Mouse (Mus musculus) heart, postnatal 36 days (tissue): ENCODE measurements around the gene D630003M21Rik. TPM values are rescaled to one million over a fixed set of nuclear protein-coding genes. Genes with fewer than 3 reads are reported as not detected.
A peak's percentile ranks its signal among the peaks of the same experiment; 100 is the strongest.

ENCODE experiments used
- DNase-seq, 2 experiments: peaks; one replicate each; pipeline ENCODE4 v3.0.0; 2021 to 2022
- intact Hi-C: fragments of 180-260 bp; cut with DNase I; formaldehyde crosslinking; loops from one replicate; pipeline ENCODE4 v1.15.1; 2025
- total RNA-seq, 2 experiments: library from RNA; stranded (reverse); gene quantifications; 2 replicates each; pipeline ENCODE4 v1.2.3; 2021

Gene D630003M21Rik
- total RNA-seq = 1 to 10 TPM; 5.6 to 6.2 TPM

- no peak for DNase-seq
- intact Hi-C loops = no loop called here
These were observed at the start of gene D630003M21Rik for GRCm38 (mm10) chr2:158228670-158229502. TSS of gene D630003M21Rik (minus strand) at chr2:158229222.

GRCm38 (mm10) chr2:158276878-158277277, 47.9 kb upstream of the D630003M21Rik start:
- intact Hi-C loops = no loop called here
- DNase-seq = no peak

GRCm38 (mm10) chr2:158276451-158276850, 47.4 kb upstream of the D630003M21Rik start:
- intact Hi-C loops = no loop called here
- no peak for DNase-seq

DNA sequence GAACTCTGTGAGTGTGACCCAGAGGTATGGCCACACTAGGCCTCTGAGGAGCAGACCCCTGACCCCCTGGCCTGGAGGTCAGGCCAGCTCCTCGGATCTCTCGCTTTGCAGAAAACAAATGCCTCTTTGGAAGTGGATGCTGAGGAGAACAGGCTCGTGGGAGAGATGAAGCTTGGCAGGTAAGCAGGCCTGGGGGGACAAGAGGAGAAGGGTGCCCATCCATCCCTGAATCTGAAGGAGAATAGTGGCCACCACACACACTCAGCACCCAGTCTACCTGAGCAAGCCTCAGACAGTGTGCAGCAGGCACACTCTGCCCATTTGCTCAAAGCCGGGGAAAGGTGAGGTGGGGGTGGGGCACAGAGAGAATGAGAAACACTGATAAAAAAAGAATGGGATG, 46.8 kb upstream of the D630003M21Rik start:
- intact Hi-C loops = no loop called here
- no peak for DNase-seq

- no peak for DNase-seq
- intact Hi-C loops = no loop called here
These were observed 46.3 kb upstream of the D630003M21Rik start for GRCm38 (mm10) chr2:158275349-158275748.

DNA sequence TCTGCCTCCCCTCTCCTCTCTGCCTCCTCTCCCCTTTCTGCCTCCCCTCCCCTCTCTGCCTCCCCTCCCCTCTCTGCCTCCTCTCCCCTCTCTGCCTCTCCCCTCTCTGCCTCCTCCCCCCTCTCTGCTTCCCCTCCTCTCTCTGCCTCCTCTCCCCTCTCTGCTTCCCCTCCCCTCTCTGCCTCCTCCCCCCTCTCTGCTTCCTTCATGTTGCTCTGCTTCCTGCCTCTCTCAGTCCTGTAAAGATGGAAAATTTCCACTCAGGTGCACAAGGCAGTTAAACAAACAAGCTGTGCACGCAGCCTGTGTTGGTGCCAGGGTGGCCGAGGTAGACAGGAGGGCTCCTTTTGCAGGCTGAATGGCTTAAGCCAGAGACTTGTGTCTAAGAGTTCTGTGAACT, 44.6 kb upstream of the D630003M21Rik start:
- intact Hi-C loops = no loop called here
- no peak for DNase-seq

DNA sequence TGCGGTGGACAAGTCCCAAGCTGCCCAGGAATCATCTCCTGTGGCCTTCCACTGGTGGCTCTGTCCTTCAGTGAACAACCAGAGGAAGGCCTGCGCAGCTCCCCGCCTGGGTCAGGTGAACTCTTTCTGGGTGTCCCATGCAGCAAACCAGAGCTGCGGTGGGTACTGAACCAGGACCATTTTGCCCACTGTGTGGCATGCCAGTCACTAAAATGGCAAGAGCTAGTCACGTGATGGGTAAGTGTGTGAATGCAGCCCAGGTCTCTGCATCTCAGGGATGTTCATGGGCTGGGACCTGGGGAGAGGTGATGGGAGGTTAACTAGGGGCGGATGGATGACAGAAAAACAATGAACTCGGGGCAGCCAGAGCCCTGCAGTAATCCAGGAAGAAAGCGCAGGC, 41.0 kb upstream of the D630003M21Rik start:
- DNase-seq = no peak
- intact Hi-C loops = no loop called here

DNA sequence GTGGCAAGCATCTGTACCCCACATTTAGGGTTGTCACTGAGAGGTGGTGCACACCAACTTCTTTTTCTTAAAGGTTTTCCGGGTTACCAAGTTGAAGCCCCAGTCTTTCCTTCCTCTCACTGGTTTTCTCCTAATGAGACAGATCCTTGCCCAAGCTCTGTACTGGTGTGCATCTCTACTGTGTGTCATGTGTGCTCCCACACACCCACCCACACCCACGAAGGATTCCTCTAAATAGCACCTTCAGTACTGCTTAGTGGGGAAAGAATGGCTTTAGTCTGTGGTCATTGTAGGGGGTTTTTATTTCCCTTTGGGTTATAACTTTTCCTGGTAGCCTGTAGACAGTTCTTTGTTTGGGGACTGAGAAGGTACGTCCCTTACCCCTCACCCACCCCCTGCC, 35.9 kb upstream of the D630003M21Rik start:
- DNase-seq = no peak
- intact Hi-C loops = no loop called here

GRCm38 (mm10) chr2:158259498-158259897, 30.5 kb upstream of the D630003M21Rik start:
- DNase-seq = no peak
- intact Hi-C loops = loop anchor here (2.0 kb wide), 1 partner anchor 51 kb away; no protein-coding TSS in a partner anchor

DNA sequence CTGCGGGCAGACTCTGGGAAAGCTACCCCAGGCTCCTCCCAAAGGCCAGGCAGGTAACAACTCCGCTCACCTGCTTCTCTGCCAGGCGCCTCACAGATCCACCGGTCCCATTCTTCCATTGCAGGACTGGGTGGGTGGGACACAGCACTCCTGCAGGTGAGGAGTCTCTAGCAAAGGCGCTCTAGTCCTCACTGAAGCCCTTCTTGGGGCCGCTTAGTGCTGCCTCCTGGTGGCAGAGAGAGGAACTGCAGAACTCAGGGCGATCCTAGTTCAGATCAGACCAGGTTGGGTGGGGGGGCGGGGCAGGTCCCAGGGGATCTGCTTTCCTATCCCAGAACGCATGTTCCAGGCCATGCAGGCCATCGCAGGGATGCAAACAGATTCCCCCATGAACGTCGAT, 29.8 kb upstream of the D630003M21Rik start:
- DNase-seq = peak; percentile 66 to 75

GRCm38 (mm10) chr2:158258005-158258418, 29.0 kb upstream of the D630003M21Rik start, which contains the start of gene Bpi:
TSS of gene Bpi (plus strand) at chr2:158258094.
- DNase-seq = no peak
- intact Hi-C loops = loop anchor here (2.0 kb wide), 1 partner anchor 49 kb away; no protein-coding TSS in a partner anchor

More for the DNA sequence above, 29.8 kb upstream of the D630003M21Rik start:
- intact Hi-C loops = loop anchor here (2.0 kb wide), 1 partner anchor 50 kb away; no protein-coding TSS in a partner anchor

GRCm38 (mm10) chr2:158256894-158257293, 27.9 kb upstream of the D630003M21Rik start:
- peak; percentile 37 to 53 for DNase-seq
- intact Hi-C loops = loop anchor here (2.0 kb wide), 1 partner anchor 32 kb away; no protein-coding TSS in a partner anchor

GRCm38 (mm10) chr2:158253806-158254205, 24.8 kb upstream of the D630003M21Rik start:
- DNase-seq = no peak
- intact Hi-C loops = no loop called here

DNA sequence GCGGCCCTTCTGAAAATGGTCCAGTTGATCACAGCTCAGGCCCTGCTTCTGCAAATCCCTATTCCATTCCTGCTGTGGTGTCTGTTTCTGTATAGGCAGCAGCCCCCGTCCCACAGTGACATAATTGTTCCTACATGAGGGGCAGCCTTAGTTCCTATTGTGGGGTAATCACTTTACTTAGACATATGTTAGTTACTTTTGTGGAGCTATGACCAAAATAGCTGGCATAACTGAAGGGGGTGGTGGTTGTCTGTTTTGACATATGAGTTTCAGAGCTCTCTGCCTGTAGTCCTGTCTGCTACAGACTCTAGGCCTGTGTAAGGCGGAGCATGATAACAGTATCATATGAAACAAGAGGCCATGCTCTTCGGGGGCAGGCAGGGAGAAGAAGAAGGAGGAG, 21.5 kb upstream of the D630003M21Rik start:
- intact Hi-C loops = no loop called here
- DNase-seq = no peak

- DNase-seq = peak; percentile 64 to 72
- intact Hi-C loops = no loop called here
These were observed 19.3 kb upstream of the D630003M21Rik start for GRCm38 (mm10) chr2:158248318-158248717.

DNA sequence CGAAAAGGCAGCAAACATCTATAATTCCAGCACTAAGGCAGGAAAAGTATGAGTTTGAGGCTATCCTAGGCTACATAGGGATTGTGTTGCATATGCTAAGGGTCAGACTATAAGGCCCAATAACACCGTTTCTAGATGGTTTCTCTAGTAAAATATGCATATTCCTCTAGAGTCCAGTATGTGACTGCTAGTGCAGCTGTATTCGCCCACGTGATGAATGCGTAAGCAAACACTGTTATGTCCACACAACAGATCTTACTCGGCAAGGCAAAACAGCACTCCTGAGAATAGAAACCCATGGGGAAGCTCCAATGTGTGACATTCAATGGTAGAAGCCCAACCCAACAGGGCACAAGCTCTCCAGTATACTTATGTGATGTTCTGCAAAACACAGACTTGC, 18.8 kb upstream of the D630003M21Rik start:
- intact Hi-C loops = no loop called here
- no peak for DNase-seq

- intact Hi-C loops = no loop called here
- no peak for DNase-seq
These were observed 16.2 kb upstream of the D630003M21Rik start for GRCm38 (mm10) chr2:158245072-158245817.

GRCm38 (mm10) chr2:158243129-158243870, 14.3 kb upstream of the D630003M21Rik start:
- intact Hi-C loops = no loop called here
- DNase-seq = peak; percentile 60 to 62

DNA sequence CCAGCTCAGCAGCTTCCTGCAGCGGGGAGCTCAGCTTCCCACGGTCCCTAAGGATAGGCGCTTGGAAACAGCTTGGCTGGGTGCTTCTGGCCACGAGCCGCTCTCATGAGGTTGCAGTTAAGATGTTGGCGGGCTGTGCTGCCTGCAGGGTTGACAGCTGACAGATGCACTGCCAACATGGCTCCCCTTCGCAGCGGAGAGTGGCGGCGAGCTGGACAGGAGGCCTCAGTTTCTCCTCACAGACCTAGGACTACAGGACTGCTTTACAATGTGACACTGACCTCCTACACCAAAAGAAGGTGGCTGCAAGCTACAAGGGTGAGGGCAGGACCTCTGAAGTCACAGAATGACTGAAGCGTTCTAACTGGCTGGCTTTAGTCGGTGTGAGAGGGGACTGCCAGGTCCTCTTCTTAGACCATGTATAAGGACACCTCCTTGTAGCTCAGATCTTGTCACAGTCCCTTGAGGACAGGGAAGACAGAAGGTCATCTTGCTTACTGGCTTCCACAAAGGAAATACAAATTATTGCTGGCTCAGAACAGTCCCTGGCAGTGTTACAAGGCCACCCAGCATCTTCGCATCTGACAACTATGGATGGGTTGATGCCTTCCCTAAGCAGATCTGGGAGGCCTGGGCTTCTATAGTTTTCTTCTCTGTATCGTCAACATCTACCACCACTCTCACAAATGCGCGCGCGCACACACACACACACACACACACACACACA, 13.3 kb upstream of the D630003M21Rik start:
- DNase-seq = peak; percentile 36 to 56
- intact Hi-C loops = no loop called here
